Mouse (Mus musculus) heart, embryonic 15.5 days (tissue): Measurements from ENCODE around the gene Def8. TPM values are rescaled to one million over a fixed set of nuclear protein-coding genes. Genes with fewer than 3 reads are reported as not detected.

Source experiments
- ATAC-seq: fragments of 200-750 bp; cut with Nextera tagmentation; replicated peaks from 2 replicates; pipeline ENCODE4 v1.8.0; 2017; ENCODE audit warnings: low read depth, moderate TSS enrichment; ENCODE audit not compliant: insufficient number of reproducible peaks, insufficient read depth, low FRiP score
- H3K27ac ChIP-seq: fragments of 300-500 bp; sonication (generic); 2 replicates; pipeline ENCODE4 v1.5.1; 2015; ENCODE audit warnings: mild to moderate bottlenecking, inconsistent platforms
- H3K27me3 ChIP-seq: fragments of 300-500 bp; sonication (generic); 2 replicates; pipeline ENCODE4 v1.6.1; 2015; ENCODE audit warnings: inconsistent platforms
- H3K36me3 ChIP-seq: fragments of 300-500 bp; sonication (generic); 2 replicates; pipeline ENCODE4 v1.6.1; 2015; ENCODE audit warnings: mild to moderate bottlenecking, inconsistent platforms
- H3K4me1 ChIP-seq: fragments of 300-500 bp; sonication (generic); replicated peaks from 2 replicates; pipeline ENCODE4 v1.6.1; 2015; ENCODE audit warnings: inconsistent platforms
- H3K4me2 ChIP-seq: fragments of 300-500 bp; sonication (generic); 2 replicates; pipeline ENCODE4 v1.6.1; 2015; ENCODE audit warnings: inconsistent platforms, mild to moderate bottlenecking, moderate library complexity
- H3K4me3 ChIP-seq: fragments of 300-500 bp; sonication (generic); 2 replicates; pipeline ENCODE4 v1.5.1; 2015; ENCODE audit warnings: mild to moderate bottlenecking, inconsistent platforms
- H3K9ac ChIP-seq: fragments of 300-500 bp; sonication (generic); 2 replicates; pipeline ENCODE4 v1.6.1; 2015; ENCODE audit warnings: mild to moderate bottlenecking, inconsistent platforms
- H3K9me3 ChIP-seq: fragments of 300-500 bp; sonication (generic); replicated peaks from 2 replicates; pipeline ENCODE4 v1.6.1; 2016; ENCODE audit warnings: inconsistent platforms
- WGBS: fragments of 180-500 bp; shearing (Covaris S2); methylation state at CpG from one replicate; pipeline ENCODE4 v1.1.7; 2015; ENCODE audit warnings: mixed read lengths; 5-methylcytosine and 5-hydroxymethylcytosine counted together
- polyA plus RNA-seq: library from polyadenylated mRNA; unstranded; fragments of >200 nt; fragmentation: Nextera tagmentation; extraction: Ambion mirVana; gene quantifications from 2 replicates; pipeline ENCODE4 v1.2.1, GENCODE M21; 2015

Def8 gene
- polyA plus RNA-seq, 1 experiment from 2014 or later = 25.7 TPM

DNA sequence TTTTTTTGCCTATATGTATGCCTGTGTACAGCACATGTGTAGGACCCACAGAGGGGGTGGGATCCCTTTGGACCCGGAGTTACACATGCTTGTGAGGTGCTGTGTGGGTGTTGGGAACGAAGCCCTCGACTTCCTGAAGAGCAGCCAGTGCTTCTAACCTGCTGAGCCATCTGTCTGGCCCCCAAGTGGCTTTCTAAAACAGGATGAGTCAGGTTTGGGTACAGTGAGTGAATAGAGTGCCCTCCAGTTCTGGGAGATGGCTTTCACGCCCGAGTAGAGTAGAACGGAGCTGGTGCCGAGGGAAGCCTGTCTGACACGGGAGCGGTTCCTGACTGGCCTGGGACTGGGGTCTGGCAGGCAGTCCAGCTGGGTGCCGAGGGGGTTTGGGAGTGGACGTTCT is 76.2 kb downstream of the Def8 start:
- no peaks in the 10 kb centered on the region for H3K9me3 ChIP-seq
- no peak overlapping the region for H3K4me3 ChIP-seq
- peaks cover 89% of the 10 kb centered on the region for H3K36me3 ChIP-seq
- no peak overlapping the region for H3K27ac ChIP-seq
- 91% methylated on average over 11 of the region's 11 CpGs for WGBS
- H3K9ac ChIP-seq = no peak overlapping the region
- no peaks in the 10 kb centered on the region for H3K4me1 ChIP-seq
- H3K27me3 ChIP-seq = no peaks in the 10 kb centered on the region
- no peak for ATAC-seq
- no peak overlapping the region for H3K4me2 ChIP-seq

DNA sequence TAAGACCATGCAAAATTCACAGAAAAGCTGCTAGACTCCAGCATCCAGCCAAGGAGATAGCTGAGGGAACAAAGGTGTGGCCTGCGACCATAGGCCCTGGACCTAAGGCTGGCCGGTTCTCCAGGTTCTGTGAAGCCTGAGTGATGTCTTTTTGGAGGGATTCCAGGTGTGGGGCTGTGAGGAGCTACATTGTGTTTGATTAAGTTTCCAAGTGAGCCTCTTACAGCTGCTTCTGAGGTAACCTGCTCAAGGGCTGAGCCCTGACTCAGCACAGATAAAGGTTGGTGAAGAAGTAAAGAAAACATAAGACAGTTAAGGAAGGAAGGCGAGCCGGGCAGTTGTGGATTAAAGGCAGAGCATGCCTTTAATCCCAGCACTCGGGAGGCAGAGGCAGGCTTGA is 78.9 kb downstream of the Def8 start:
- Histone ChIP-seq H3K4me3 (no peak overlapping the region), H3K9ac (no peak overlapping the region), H3K4me2 (no peak overlapping the region), H3K9me3 (no peaks in the 10 kb centered on the region), H3K36me3 (peaks cover 71% of the 10 kb centered on the region), H3K27ac (no peak overlapping the region), H3K27me3 (no peaks in the 10 kb centered on the region), H3K4me1 (no peaks in the 10 kb centered on the region)
- ATAC-seq = no peak
- WGBS = 83% methylated on average over 5 of the region's 5 CpGs

DNA sequence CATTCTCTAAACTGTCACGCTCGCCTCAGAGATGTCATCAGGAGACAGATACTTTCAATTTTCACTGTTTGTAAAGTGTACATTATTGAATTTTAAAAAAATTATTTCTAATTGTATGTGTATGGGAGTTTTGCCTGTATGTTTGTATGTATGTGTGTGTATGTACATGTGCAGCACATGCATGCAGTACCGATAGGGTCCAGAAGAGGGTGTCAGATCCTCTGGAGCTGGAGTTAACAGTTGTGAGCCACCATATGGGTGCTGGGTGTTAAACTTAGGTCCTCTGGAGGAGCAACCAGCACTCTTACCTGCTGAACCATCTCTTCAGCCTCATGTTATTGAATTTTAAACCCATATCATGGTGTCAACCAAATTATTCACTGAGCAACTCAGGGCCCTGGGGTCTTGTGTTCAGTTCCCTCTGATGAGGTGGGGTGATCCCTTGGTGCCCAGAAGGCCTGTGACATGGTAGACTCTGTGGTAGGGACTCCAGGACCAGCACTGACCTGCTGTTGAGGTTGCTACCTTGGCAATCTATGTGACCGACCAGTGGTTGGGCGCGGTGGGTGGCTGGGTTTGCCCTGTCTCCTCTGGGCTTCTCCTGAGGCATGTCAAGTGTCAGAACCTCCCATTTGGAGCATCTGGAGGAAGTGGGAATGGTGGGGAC is 80.6 kb downstream of the Def8 start:
- H3K4me1 ChIP-seq = no peaks in the 10 kb centered on the region
- no peak overlapping the region for H3K9ac ChIP-seq
- H3K27me3 ChIP-seq = no peaks in the 10 kb centered on the region
- no peak overlapping the region for H3K27ac ChIP-seq
- ATAC-seq = no peak
- H3K4me3 ChIP-seq = no peak overlapping the region
- peaks cover 67% of the 10 kb centered on the region for H3K36me3 ChIP-seq
- WGBS = 97% methylated on average over 6 of the region's 6 CpGs
- no peaks in the 10 kb centered on the region for H3K9me3 ChIP-seq
- no peak overlapping the region for H3K4me2 ChIP-seq

DNA sequence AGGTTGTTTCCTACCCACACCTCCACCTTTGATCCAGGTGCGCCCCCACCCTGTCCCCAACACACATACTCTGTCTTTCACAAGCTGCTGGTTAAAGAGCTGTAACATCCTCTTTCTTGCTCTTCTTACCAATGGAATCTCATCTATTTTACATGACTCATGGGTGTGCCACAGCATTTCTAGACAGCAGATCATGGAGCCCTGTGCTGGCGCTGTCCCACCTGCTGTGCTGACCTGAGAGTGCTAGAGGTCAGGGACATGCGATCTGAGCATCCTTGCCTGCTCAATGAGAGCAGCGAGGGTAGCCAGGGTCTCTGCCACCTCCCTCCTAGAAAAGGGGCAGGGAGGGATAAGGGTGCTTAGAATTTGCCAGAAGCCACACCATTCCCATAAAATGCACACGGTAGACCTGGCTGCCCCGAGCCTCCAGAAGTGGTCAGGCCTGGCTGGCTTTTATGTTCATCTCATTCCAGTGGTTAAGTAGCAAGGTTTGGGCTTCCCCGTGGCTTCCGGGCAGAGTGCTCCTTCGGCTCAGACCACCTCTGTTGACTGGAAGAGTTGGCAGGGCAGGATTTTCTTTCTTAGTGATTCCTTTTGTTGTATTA is 81.4 kb downstream of the Def8 start:
- peaks cover 59% of the 10 kb centered on the region for H3K36me3 ChIP-seq
- H3K9me3 ChIP-seq = no peaks in the 10 kb centered on the region
- H3K27ac ChIP-seq = no peak overlapping the region
- H3K9ac ChIP-seq = no peak overlapping the region
- no peaks in the 10 kb centered on the region for H3K4me1 ChIP-seq
- no peaks in the 10 kb centered on the region for H3K27me3 ChIP-seq
- no peak overlapping the region for H3K4me3 ChIP-seq
- no peak overlapping the region for H3K4me2 ChIP-seq
- 93% methylated on average over 9 of the region's 9 CpGs for WGBS
- no peak for ATAC-seq

DNA sequence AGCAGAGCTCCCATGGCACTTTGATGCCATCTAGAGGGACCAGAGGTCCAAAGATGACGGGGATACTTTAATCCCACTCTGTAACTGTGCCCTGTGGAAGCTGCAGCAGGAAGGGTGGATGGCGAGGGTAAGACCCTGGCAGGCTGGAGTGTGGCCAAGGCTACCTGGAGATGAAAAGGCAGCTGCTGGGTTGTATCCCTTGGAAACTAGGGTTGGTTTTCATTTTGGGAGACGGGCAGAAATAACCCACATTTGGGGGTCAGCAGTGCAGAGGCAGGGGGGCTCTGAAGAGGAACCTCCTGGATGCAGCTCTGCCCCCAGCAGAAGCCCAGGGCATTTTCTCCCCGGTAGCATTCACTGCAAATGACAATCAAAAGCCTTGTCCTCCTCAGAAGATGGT is 81.9 kb downstream of the Def8 start:
- no peak overlapping the region for H3K4me3 ChIP-seq
- no peaks in the 10 kb centered on the region for H3K27me3 ChIP-seq
- H3K9me3 ChIP-seq = no peaks in the 10 kb centered on the region
- H3K4me1 ChIP-seq = no peaks in the 10 kb centered on the region
- no peak for ATAC-seq
- no peak overlapping the region for H3K27ac ChIP-seq
- no peak overlapping the region for H3K4me2 ChIP-seq
- WGBS = 85% methylated on average over 4 of the region's 4 CpGs
- H3K36me3 ChIP-seq = peaks cover 57% of the 10 kb centered on the region
- no peak overlapping the region for H3K9ac ChIP-seq

DNA sequence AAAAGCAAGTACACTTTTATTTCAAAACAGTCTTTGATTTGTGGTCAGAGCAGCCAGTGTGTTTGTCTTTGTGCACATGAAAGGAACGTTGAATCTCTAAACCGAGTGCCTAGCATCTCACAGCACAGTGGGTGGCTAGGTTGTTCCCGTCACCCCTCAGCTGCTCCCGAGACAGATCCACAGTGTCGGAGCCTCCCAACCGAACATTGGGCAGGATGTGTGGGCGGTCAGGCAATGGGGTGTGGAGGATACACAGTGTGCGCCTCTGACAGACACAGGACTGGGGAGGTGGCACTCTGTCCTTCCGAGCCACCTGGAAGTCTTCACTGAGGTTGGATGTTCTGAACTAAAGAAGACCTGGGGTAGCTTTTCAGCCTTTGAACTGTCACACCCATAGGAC is 82.4 kb downstream of the Def8 start:
- no peak overlapping the region for H3K4me2 ChIP-seq
- H3K9me3 ChIP-seq = no peaks in the 10 kb centered on the region
- no peaks in the 10 kb centered on the region for H3K27me3 ChIP-seq
- H3K36me3 ChIP-seq = peaks cover 52% of the 10 kb centered on the region
- no peak overlapping the region for H3K27ac ChIP-seq
- ATAC-seq = no peak
- no peaks in the 10 kb centered on the region for H3K4me1 ChIP-seq
- 84% methylated on average over 9 of the region's 9 CpGs for WGBS
- H3K4me3 ChIP-seq = no peak overlapping the region
- H3K9ac ChIP-seq = no peak overlapping the region

DNA sequence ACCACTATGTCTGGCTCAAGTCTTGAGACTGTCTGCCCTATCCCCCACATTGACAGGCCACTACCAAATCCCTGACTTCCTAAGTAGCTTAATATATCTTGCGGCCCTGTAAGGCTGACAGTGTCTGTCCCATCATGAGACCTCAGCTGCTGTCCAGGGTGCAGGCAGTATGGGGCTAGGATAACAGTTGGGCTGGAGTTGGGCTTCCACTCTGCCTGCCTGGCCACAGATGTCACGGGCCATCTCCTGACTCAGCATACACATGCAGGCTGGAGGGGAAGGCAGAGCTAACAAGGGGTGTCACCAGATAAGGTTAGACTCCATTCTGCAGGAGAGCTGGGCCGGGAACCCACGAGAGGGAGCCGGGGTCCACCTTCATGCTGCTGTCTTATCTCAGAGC is 83.8 kb downstream of the Def8 start:
- 84% methylated on average over 5 of the region's 5 CpGs for WGBS
- H3K9me3 ChIP-seq = no peaks in the 10 kb centered on the region
- H3K4me3 ChIP-seq = no peak overlapping the region
- H3K27ac ChIP-seq = no peak overlapping the region
- H3K9ac ChIP-seq = no peak overlapping the region
- H3K4me2 ChIP-seq = no peak overlapping the region
- H3K36me3 ChIP-seq = peaks cover 38% of the 10 kb centered on the region
- no peaks in the 10 kb centered on the region for H3K27me3 ChIP-seq
- no peaks in the 10 kb centered on the region for H3K4me1 ChIP-seq
- no peak for ATAC-seq

DNA sequence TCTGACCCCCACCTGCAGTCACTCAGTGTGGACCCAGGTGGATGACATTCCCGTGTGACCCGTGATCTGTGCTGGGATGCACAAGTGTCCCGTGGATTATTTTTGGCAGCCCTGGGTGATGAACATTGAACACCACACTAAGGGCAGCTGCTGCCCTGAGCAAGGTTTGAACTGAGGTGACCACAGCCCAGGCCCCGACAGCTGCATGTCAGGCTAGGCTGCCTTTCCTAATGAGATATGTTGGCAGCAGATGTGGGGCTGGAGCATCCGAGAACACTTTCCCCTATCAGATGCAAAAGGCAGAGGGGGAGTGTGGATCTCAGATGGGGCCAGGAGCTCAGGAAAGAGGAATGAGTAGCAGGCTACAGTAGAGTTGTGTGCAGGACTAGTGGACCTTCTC is 87.5 kb downstream of the Def8 start:
- Histone ChIP-seq H3K9me3 (no peaks in the 10 kb centered on the region), H3K4me1 (peaks cover 19% of the 10 kb centered on the region), H3K27me3 (peaks cover 31% of the 10 kb centered on the region), H3K27ac (no peak overlapping the region), H3K36me3 (peaks cover 10% of the 10 kb centered on the region; the same call in 1 of the 2 replicates), H3K4me3 (no peak overlapping the region), H3K4me2 (no peak overlapping the region), H3K9ac (no peak overlapping the region)
- no peak for ATAC-seq
- 67% methylated on average over 5 of the region's 5 CpGs for WGBS

Other genes starting within 250 kb of the Def8 start
- gene Dpep1, start 237.3 kb upstream of the Def8 start, polyA plus RNA-seq = 5.9 and 7.1 TPM in 2 replicates
- gene Chmp1a, start 210.8 kb upstream of the Def8 start, polyA plus RNA-seq = 89.2 and 106 TPM in 2 replicates
- gene Spata33, start 210.7 kb upstream of the Def8 start, polyA plus RNA-seq = 3.6 and 4.4 TPM in 2 replicates
- gene Cdk10, start 198.7 kb upstream of the Def8 start, polyA plus RNA-seq = 17.7 and 20.8 TPM in 2 replicates
- 3.4 and 4.5 TPM in 2 replicates for gene Spata2l, start 187.3 kb upstream of the Def8 start, polyA plus RNA-seq
- gene Zfp276, start 169.3 kb upstream of the Def8 start, polyA plus RNA-seq = 13.2 and 18.4 TPM in 2 replicates
- gene Vps9d1, start 169.2 kb upstream of the Def8 start, polyA plus RNA-seq = 19.2 and 22.7 TPM in 2 replicates
- 14.5 and 17.0 TPM in 2 replicates for gene Fanca, start 105.0 kb upstream of the Def8 start, polyA plus RNA-seq
- 0.33 and 1.4 TPM in 2 replicates for gene Spire2, start 90.8 kb upstream of the Def8 start, polyA plus RNA-seq
- 137 and 144 TPM in 2 replicates for gene Tcf25, start 49.8 kb upstream of the Def8 start, polyA plus RNA-seq
- 0.08 TPM in 1 of 2 replicates, not detected in the other for gene Mc1r, start 16.4 kb upstream of the Def8 start, polyA plus RNA-seq
- gene Tubb3, start 12.1 kb upstream of the Def8 start, polyA plus RNA-seq = 2.1 and 21.6 TPM in 2 replicates
- gene Afg3l1, start 54.4 kb downstream of the Def8 start, polyA plus RNA-seq = 40.2 and 41.6 TPM in 2 replicates
- 0.73 and 1.4 TPM in 2 replicates for gene Dbndd1, start 91.9 kb downstream of the Def8 start, polyA plus RNA-seq
- 12.9 and 14.7 TPM in 2 replicates for gene Gas8, start 95.3 kb downstream of the Def8 start, polyA plus RNA-seq
- gene Rhou, start 230.4 kb downstream of the Def8 start, polyA plus RNA-seq = 6.0 and 7.0 TPM in 2 replicates